Mouse (Mus musculus): ENCODE results near the gene Plpp6. TPM values are rescaled to one million over a fixed set of nuclear protein-coding genes. Genes with fewer than 3 reads are reported as not detected.
"Not testable (repeated sequence)": the region's sequence is repeated elsewhere in the genome, so short reads cannot be mapped to it uniquely, and the experiment has no call there.

The Plpp6 gene
- polyA plus RNA-seq, 1 experiment from 2014 or later: 5.3 TPM

DNA sequence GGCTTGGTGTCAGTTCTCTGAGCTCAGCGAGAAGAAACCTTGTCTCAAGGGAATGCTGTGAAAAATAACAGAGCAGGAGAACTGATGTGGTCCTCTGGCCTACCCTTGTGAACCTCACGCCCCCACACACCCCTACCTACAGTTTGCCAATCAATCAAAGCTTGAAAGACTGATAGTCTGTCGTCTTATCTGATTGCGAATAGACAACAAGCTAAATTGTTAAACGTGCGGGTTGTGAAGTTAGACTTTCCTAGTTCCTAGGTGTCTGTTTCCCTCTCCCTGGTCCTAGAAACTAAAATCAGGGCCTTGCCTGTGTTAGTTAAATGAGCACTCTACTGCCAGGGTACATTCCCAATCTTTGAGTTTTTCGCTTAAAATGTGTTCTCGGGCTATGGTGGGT lies 25.8 kb downstream of the Plpp6 start:
- H3K4me3 ChIP-seq (replicated peaks): peak overlapping the region; percentile 90
- peaks cover 21% of the 10 kb centered on the region for H3K36me3 ChIP-seq
- WGBS: 63% methylated on average over 8 of the region's 8 CpGs
- peak overlapping the region; percentile 86 for H3K9ac ChIP-seq (replicated peaks)
- ATAC-seq (ENCODE audit: insufficient number of reproducible peaks, insufficient read depth, low FRiP score, low TSS enrichment, low read depth): no peak
- H3K27ac ChIP-seq: peak overlapping the region; percentile 92; the same call in 1 of the 2 replicates
- H3K27me3 ChIP-seq: no peaks in the 10 kb centered on the region
- peak overlapping the region; percentile 67 for H3K4me2 ChIP-seq
- H3K9me3 ChIP-seq: no peaks in the 10 kb centered on the region
- H3K4me1 ChIP-seq (replicated peaks): peaks cover 9% of the 10 kb centered on the region

DNA sequence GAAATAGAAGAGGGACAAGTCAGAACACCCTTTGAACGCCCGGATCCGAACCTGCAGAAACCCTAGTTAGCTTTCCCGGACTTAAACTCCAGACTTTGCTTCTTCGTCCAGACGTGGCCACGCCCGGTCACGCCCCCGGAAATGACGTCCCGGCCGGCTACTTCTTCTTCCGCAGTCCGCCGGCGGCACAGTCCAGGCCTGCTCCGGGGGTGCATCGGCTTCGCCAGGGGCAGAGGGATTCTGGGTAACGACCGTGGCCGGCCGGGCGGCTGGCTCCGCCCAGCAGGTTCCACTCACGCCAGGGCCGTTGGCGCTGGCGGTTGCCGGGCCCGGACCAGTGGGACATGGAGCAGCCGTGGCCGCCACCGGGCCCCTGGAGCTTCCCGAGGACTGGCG lies 26.4 kb downstream of the Plpp6 start, which contains the start of gene Cdc37l1:
Cdc37l1 (plus strand) TSS at position 159 of the 396 bp plus-strand sequence.
- Histone ChIP-seq H3K4me3 (replicated peaks) (peak within 1 kb of the TSS; percentile 90), H3K27me3 (no peaks in the 10 kb centered on the region), H3K4me1 (replicated peaks) (peaks cover 9% of the 10 kb centered on the region), H3K36me3 (peaks cover 28% of the 10 kb centered on the region), H3K9ac (replicated peaks) (peak within 1 kb of the TSS; percentile 86), H3K4me2 (peak within 1 kb of the TSS; percentile 67), H3K27ac (peak within 1 kb of the TSS; percentile 92), H3K9me3 (no peaks in the 10 kb centered on the region)
- ATAC-seq (ENCODE audit: insufficient number of reproducible peaks, insufficient read depth, low FRiP score, low TSS enrichment, low read depth): peak; percentile 97
- WGBS: under 1% methylated on average over 37 of the region's 37 CpGs

DNA sequence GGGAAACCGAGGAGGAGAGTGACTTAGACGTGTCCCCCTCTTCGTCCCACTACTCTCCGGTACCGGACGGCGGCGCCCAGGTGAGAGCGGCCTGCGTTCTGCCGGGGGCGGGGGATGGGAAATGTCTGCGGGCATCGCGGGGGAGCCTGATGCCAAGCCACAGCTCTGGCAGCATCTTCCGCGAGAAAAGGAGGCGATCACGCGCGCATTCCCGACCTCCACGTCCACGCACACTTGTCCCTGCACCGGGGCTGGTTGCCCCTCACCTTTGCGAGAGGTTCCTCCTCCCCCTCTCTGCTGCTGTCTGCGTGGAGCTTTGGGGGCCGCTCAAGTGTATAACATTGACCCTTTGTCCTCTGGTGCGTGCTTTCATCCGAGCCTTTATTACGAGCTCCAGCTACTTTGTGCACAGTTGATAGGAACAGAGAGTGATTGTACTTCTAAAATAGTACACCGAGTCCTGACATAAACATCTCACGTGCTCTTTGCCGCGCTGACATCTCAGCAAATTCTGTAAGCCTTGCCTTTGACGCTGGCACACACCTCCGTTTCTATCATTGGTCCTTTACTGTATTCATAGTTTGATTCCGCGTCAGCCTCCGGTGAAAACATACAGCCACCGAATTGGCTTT lies 27.0 kb downstream of the Plpp6 start:
- Histone ChIP-seq H3K4me2 (peak overlapping the region; percentile 67), H3K4me3 (replicated peaks) (peak overlapping the region; percentile 90), H3K27me3 (no peaks in the 10 kb centered on the region), H3K9me3 (no peaks in the 10 kb centered on the region), H3K9ac (replicated peaks) (peak overlapping the region; percentile 86), H3K4me1 (replicated peaks) (peaks cover 9% of the 10 kb centered on the region), H3K27ac (peak overlapping the region; percentile 92), H3K36me3 (peaks cover 33% of the 10 kb centered on the region)
- 1% methylated on average over 40 of the region's 41 CpGs for WGBS
- peak; percentile 9 for ATAC-seq (ENCODE audit: insufficient number of reproducible peaks, insufficient read depth, low FRiP score, low TSS enrichment, low read depth)

DNA sequence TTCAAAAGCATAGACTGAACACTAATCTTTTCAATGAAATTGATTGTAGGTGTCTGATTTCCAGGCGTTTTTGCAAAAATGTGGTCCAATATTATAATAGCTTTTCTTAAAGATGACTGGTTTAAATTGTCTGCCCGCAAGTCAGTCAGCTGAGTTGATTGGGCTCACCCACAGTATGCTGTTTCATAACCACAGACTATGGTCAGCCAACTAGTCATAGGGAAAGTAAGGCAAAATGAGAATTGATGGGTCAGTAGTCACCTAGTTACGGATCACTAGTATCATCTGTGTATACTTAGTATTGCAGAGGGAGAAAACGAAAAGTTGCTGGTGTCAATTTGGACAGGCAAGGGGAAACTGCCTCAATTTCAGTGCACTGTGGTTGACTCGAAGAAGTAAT lies 27.6 kb downstream of the Plpp6 start:
- H3K36me3 ChIP-seq: peaks cover 39% of the 10 kb centered on the region
- H3K27ac ChIP-seq: no peak overlapping the region
- ATAC-seq (ENCODE audit: insufficient number of reproducible peaks, insufficient read depth, low FRiP score, low TSS enrichment, low read depth): no peak

DNA sequence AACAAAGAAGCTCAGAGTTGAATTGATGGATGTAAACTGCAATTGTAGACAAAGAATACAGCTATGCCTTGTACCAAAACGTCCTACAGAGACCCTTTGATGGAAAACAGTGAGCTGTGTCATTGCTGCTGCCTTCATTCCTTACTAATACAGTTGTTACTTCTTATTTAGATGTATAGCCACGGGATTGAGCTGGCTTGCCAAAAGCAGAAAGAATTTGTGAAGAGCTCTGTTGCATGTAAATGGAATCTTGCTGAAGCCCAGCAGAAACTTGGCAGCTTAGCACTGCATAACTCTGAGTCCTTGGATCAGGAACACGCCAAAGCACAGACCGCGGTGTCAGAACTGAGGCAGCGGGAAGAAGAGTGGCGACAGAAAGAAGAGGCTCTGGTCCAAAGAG lies 31.1 kb downstream of the Plpp6 start:
- Histone ChIP-seq H3K27me3 (no peaks in the 10 kb centered on the region), H3K9me3 (no peaks in the 10 kb centered on the region), H3K36me3 (peaks cover 53% of the 10 kb centered on the region), H3K4me2 (no peak overlapping the region), H3K4me3 (replicated peaks) (no peak overlapping the region), H3K4me1 (replicated peaks) (peaks cover 9% of the 10 kb centered on the region), H3K27ac (no peak overlapping the region), H3K9ac (replicated peaks) (no peak overlapping the region)
- ATAC-seq (ENCODE audit: insufficient number of reproducible peaks, insufficient read depth, low FRiP score, low TSS enrichment, low read depth): no peak
- WGBS: 91% methylated on average over 7 of the region's 7 CpGs

More for the DNA sequence above, 27.6 kb downstream of the Plpp6 start:
- Histone ChIP-seq H3K9me3 (no peaks in the 10 kb centered on the region), H3K9ac (replicated peaks) (peak overlapping the region; percentile 86; the same call in 1 of the 2 replicates), H3K4me1 (replicated peaks) (peaks cover 9% of the 10 kb centered on the region), H3K4me2 (peak overlapping the region; percentile 67), H3K4me3 (replicated peaks) (peak overlapping the region; percentile 90), H3K27me3 (no peaks in the 10 kb centered on the region)
- WGBS: 70% methylated on average over 5 of the region's 5 CpGs

DNA sequence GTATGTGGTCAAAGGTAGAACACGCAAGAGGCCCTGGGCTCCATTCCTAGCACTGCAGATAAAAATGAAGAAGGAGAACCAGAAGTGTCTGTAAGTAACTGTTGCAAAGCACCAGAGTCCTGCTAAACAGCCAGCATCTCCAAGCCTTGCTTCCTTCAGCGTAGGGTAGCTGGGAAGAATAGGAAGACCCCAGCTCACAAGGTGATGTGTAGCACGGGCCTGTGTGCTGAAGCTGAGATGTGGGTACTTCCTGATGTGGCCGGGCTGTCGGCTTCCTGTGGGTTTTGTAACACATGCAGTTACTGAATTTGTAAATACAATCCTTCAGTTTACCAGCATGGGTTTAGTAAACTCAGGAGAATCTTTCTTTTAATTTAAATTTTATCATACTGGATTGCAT lies 31.6 kb downstream of the Plpp6 start:
- H3K4me1 ChIP-seq (replicated peaks): peaks cover 9% of the 10 kb centered on the region
- no peak overlapping the region for H3K9ac ChIP-seq (replicated peaks)
- H3K36me3 ChIP-seq: peaks cover 58% of the 10 kb centered on the region
- H3K9me3 ChIP-seq: no peaks in the 10 kb centered on the region
- H3K4me2 ChIP-seq: no peak overlapping the region
- no peak for ATAC-seq (ENCODE audit: insufficient number of reproducible peaks, insufficient read depth, low FRiP score, low TSS enrichment, low read depth)
- H3K4me3 ChIP-seq (replicated peaks): no peak overlapping the region
- 96% methylated on average over 5 of the region's 5 CpGs for WGBS
- no peaks in the 10 kb centered on the region for H3K27me3 ChIP-seq
- no peak overlapping the region for H3K27ac ChIP-seq

DNA sequence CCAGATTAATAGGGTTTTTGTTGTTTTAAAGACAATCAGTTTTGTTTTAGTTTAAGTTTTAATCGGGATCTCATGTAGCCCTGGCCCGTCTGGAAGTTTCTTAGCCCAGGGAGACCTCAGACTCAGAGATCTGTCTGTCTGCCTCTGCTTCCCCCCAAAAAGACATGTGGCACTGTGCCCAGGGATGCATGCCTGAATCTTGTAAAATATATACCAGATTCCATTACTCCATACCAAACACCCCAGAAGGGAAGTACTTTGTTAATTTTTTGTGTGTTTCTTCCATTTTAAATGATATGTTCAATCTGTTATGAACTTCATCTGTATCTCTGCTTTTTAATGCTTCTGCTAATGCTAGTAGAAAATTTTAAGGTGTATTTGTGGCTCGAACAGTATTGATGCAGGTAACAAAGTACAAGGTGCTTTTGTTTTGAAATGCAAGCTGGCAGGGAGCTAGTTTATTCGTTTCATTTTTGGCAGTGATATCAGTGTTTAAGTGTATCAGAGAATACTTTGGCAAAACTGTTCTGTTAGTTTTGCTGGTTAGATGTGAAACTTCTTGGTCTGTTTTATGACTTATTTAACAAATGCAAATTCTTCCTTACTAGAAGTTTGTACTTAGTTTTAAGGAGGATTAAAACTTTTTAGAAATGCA lies 34.4 kb downstream of the Plpp6 start:
- Histone ChIP-seq H3K27me3 (no peaks in the 10 kb centered on the region), H3K4me3 (replicated peaks) (no peak overlapping the region), H3K36me3 (peaks cover 77% of the 10 kb centered on the region), H3K9ac (replicated peaks) (no peak overlapping the region), H3K4me2 (no peak overlapping the region), H3K9me3 (no peaks in the 10 kb centered on the region), H3K4me1 (replicated peaks) (no peaks in the 10 kb centered on the region), H3K27ac (no peak overlapping the region)
- WGBS: 91% methylated on average over 4 of the region's 4 CpGs
- ATAC-seq (ENCODE audit: insufficient number of reproducible peaks, insufficient read depth, low FRiP score, low TSS enrichment, low read depth): no peak

DNA sequence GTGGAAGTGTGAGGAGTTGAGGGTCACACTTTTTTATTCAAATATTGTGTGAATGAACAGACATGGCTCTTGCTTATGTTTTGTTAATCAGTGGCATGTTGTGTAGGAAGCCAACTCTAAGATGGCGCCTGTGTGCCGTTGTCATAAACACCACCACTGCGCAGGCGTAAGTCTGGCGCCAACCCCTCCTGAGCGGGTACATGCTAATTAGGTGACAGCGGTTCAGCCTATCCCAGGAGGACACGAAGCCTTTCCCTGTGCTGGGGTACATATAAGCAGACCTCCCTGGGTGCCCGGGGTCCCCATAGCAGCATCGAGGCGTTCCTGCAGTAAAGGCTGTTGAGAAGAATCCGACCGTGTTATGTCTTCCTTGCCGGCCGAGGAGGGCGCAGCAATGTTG lies 36.6 kb downstream of the Plpp6 start:
- WGBS: 95% methylated on average over 16 of the region's 16 CpGs
- peaks cover 62% of the 10 kb centered on the region for H3K36me3 ChIP-seq

DNA sequence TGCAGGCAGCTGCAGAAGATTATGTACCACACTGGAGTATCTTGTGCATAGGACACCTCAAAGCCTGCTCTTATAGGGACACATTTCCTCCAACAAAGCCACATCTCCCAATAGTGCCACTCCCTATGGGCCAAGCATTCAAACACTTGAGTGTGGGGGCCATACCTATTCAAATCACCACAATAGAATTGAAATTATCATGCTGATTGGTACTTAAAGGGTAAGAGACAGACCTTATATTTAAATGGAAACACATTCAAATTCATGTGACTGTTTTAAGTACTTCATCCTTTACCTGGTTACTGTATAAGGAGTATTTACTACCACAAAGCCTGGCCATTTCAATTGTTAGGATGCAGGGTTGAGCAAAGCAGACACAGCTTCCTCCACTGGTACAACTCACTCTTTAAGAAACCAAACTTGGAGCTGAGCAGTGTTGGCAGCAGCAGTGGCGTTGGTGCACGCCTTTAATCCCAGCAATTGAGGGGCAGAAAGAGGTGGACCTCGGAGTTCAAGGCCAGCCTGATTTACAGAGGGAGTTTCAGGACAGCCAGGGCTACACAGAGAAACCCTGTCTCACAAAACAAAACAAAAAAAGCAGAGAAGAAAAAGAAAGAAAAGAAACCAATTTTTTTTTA lies 44.4 kb downstream of the Plpp6 start:
- 86% methylated on average over 3 of the region's 3 CpGs for WGBS
- H3K4me2 ChIP-seq: no peak overlapping the region
- no peaks in the 10 kb centered on the region for H3K27me3 ChIP-seq
- no peak overlapping the region for H3K27ac ChIP-seq
- H3K9me3 ChIP-seq: no peaks in the 10 kb centered on the region
- H3K4me1 ChIP-seq (replicated peaks): no peaks in the 10 kb centered on the region
- no peak overlapping the region for H3K9ac ChIP-seq (replicated peaks)
- H3K4me3 ChIP-seq (replicated peaks): no peak overlapping the region
- peaks cover 62% of the 10 kb centered on the region for H3K36me3 ChIP-seq
- ATAC-seq (ENCODE audit: insufficient number of reproducible peaks, insufficient read depth, low FRiP score, low TSS enrichment, low read depth): no peak

More for the DNA sequence above, 36.6 kb downstream of the Plpp6 start:
- not testable (repeated sequence) for H3K27me3 ChIP-seq; H3K9ac ChIP-seq (replicated peaks); H3K9me3 ChIP-seq; H3K4me3 ChIP-seq (replicated peaks); H3K27ac ChIP-seq; ATAC-seq (ENCODE audit: insufficient number of reproducible peaks, insufficient read depth, low FRiP score, low TSS enrichment, low read depth); H3K4me1 ChIP-seq (replicated peaks); H3K4me2 ChIP-seq

DNA sequence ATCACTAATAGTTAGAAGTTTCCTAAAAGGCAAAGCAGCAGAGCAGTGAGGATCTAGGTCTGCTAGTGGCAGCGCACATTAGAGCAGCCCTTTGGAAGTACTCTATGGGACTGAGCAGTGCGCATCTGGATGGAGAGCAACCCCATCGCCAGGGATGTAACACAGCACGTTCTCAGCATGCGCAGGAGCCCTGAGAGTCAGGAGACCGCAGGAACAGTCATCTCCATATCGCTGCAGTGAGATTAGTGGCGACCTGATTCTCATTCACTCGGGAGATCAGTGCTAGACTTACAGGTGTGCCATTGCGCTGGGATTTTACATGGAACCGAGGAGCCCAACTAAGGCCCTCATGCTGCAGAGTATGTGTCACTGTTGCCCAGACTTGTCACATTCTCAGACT lies 45.3 kb downstream of the Plpp6 start:
- Histone ChIP-seq H3K4me2 (no peak overlapping the region), H3K4me1 (replicated peaks) (no peaks in the 10 kb centered on the region), H3K4me3 (replicated peaks) (no peak overlapping the region), H3K27me3 (no peaks in the 10 kb centered on the region), H3K9ac (replicated peaks) (no peak overlapping the region), H3K9me3 (no peaks in the 10 kb centered on the region), H3K27ac (no peak overlapping the region), H3K36me3 (peaks cover 68% of the 10 kb centered on the region)
- ATAC-seq (ENCODE audit: insufficient number of reproducible peaks, insufficient read depth, low FRiP score, low TSS enrichment, low read depth): no peak
- 94% methylated on average over 11 of the region's 11 CpGs for whole genome bisulfite sequencing

DNA sequence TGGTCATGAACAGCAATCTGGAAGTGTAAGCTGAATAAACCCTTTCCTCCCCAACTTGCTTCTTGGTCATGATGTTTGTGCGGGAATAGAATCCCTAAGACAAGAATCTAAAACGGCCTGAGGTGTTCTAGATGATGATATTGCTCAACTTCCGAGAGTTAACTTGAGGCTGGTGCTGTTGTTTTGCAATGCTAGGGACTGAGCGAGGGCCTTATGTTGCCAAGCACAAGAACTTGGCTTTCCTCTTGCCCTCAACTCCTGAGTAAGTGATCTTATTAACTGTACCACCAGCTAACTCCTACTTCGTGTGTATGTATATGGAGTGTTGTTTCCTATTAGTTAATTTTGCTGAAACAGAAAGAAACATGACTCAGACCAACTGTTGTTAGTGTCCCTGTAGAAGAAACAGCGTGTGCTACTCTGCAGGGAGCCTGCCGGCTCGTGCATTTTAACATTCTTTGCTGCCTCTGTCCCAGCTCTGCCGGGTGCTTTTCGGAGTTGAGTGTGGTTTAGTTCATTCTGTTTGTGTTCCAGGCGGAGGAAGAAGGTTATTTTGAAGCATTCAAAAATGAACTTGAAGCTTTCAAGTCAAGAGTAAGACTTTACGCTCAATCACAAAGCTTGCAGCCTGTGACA lies 47.7 kb downstream of the Plpp6 start:
- Histone ChIP-seq H3K36me3 (peaks cover 76% of the 10 kb centered on the region), H3K27me3 (no peaks in the 10 kb centered on the region), H3K9ac (replicated peaks) (no peak overlapping the region), H3K4me1 (replicated peaks) (peaks cover 10% of the 10 kb centered on the region; the same call in 1 of the 2 replicates), H3K9me3 (no peaks in the 10 kb centered on the region), H3K4me2 (no peak overlapping the region), H3K4me3 (replicated peaks) (no peak overlapping the region), H3K27ac (no peak overlapping the region)
- WGBS: 81% methylated on average over 12 of the region's 12 CpGs
- no peak for ATAC-seq (ENCODE audit: insufficient number of reproducible peaks, insufficient read depth, low FRiP score, low TSS enrichment, low read depth)
